Mouse (Mus musculus) left cerebral cortex, adult 18-20 months (tissue): ENCODE results near the gene Zfp428. TPM values are rescaled to one million over a fixed set of nuclear protein-coding genes. Genes with fewer than 3 reads are reported as not detected.
"Not testable (repeated sequence)": the region's sequence is repeated elsewhere in the genome, so short reads cannot be mapped to it uniquely, and the experiment has no call there.

Source experiments
- DNase-seq, 2 experiments: peaks; one replicate each; pipeline ENCODE4 v3.0.0; 2021 to 2022; ENCODE audit warnings: low spot score in 2 of 2, mixed read lengths in 1 of 2
- total RNA-seq, 2 experiments: library from RNA; stranded (reverse); gene quantifications; 2 replicates each; pipeline ENCODE4 v1.2.3; 2021

Zfp428 gene
- total RNA-seq, 2 experiments from 2014 or later: 47.7 to 49.3 TPM

DNA sequence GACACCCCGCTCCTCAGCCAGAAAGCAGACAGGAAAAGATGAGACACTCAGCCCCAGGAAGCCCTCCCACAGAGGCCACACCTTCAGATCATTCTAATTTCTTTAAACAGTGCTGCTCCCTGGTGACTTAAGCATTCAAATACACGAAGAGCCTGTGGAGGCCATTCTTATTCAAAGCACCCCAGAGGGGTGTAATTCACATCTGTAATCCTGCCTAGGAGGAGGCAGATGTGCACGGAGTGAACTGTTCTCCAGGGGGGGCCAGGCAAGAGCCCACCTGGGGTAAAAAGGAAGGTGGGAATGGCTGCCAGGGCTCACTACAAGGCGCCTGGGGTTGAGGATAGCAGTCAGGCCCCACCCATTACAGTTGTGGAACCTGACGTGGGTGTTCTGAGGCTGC is 10.3 kb downstream of the Zfp428 start:
- DNase-seq: no peak

DNA sequence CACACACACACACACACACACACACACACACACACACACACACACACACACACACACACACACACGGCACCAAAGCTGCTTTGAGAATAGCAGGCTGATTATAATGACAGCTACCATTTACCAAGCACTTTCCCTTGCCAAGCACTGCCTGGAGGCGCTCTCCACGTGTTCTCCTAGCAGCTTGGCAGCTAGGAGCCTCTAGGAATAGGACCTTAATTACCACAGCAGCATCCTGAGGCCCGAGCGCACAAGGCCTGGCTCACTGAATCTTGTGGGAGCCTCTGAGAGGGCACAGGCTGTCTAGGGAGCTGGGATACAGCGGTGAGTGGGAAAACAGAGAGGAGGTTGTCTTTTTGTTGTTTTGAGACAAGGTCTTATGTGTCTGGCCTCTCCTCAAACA is 10.8 kb downstream of the Zfp428 start:
- no peak for DNase-seq

DNA sequence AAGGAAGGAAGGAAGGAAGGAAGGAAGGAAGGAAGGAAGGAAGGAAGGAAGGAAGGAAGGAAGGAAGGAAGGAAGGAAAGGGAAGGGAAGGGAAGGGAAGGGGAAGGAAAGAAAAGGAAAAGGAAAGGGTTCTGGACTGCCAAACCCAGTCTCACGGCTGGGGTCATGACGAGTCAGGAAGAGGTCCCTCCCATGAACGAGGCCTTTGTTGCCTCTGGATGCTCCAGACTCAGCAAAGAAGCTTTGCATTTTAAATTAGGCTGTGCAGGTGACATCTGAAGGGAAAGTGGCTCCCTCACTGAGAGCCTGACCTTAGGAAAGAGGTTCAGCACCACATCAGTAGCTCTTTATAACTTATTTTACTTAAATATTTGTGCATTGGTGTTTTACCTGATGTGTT is 12.3 kb downstream of the Zfp428 start:
- no peak for DNase-seq

DNA sequence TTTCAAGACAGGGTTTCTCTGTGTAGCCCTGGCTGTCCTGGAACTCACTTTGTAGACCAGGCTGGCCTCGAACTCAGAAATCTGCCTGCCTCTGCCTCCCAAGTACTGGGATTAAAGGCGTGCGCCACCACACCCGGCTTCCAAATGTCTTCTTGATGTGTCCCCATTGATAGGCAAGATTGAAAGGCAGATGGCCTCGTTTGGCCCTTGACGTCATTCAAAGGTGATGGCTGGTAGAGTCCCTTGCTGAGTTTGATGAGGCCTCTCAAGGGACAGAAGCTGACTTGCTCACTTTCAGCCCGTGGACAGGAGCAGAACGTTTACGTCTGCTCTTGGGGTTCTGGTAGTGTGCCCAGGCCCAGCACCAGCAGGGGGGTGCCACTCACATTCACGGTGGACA is 13.2 kb downstream of the Zfp428 start:
- not testable (repeated sequence) for DNase-seq

DNA sequence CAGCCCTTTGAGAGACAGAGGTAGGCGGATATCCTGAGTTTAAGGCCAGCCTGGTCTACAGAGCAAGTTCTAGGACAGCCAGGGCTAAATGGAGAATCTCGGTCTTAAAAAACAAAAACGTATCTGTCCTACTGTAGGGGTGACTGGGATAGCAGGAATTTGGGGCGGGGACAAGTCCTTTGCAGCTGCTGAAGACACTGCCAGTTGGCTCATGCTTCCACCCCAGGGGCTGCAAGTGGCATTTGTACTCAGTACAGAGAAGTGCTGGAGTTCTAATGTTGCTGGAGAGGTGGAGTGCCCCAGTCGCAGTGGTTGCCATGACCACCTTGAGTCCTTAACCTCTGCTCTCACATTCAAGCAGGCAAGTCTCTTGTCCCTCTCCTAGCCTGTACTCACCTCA is 16.0 kb downstream of the Zfp428 start:
- no peak for DNase-seq

DNA sequence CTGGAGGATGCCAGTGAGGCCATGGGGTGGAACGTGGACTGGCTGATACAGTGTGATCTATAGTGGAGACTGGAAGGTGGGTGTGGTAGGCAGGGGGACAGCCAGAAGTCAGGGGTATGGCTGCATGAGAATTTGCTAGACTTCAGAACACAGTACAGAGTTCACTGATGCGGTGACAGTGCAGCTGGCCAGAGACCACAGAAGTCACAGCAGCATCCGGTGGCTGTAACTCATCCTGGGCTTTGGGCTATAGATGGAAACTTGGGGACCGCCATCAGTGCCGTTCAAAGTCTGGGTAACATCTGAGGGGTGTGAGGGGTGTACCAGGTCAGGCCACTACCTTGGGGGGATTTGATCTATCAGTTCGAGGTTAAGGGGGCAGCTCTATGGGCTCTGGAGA is 16.9 kb downstream of the Zfp428 start:
- DNase-seq: no peak

DNA sequence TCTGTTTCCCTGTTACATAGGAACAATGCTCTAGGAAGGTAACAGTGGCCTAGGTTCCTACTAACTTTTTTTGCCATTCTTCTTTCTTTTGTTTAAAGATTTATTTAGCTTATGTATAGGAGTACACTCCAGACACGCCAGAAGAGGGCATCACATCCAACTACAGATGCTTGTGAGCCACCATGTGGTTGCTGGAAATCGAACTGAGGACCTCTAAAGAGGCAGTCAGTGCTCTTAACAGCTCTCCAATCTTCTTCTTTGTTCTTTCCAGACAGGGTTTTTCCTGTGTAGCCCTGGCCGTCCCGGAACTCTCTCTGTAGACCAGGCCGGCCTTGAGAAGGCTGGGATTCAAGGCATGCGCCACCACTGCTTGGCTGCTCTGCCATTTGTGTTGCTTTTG is 18.2 kb downstream of the Zfp428 start:
- DNase-seq: no peak

DNA sequence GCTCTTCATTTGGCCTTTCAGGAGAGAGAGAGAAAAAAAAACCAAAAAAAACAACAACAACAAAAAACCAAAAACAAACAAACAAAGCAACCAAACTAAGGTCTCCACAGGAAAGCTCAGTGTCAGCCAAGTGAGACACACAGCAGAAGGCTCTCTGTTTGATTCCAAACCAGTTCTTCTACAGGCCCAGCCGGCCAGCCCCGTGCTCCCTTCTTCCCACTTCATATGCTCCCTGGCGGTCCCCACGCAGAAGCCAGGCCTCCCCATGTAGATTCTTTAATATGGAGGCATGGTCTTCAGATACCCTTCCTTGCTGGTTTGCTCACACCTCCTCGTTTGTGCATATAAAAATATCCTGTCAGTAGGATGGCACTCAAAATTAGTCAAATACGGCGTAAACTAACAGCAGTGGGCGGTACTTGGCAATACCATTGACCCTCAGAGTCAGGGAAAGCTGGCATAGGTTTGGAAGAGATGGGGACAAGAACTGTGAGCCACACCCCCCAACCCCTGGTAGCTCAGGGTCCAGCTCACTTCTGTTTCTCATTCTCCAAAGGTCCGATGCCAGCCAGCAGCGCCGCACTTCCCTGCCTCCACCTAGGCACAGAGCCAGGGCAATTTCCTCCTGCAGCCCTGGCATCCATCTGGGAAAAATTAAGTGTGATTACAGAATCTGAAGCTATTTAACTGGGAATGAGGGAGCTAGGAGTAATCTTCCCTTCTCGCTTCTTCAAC is 19.0 kb downstream of the Zfp428 start:
- DNase-seq: no peak

DNA sequence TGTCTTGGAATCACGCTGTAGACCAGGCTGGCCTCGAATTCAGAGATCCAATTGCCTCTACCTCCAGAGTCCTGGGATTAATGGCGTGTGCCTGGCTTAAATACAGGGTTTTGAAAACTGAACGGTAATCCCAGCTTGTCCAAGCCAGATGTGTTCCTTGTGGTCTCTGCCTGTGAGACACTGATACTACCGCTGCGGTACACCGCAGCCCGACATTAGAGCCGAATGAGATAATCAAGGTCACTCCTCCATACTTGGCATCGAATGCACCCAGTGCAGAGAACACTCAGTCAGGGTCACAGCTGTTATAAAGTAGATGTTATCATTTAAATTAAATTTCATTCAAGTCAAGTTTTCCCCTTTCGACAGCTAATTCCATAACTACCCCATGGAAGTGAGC is 22.1 kb downstream of the Zfp428 start:
- no peak for DNase-seq

DNA sequence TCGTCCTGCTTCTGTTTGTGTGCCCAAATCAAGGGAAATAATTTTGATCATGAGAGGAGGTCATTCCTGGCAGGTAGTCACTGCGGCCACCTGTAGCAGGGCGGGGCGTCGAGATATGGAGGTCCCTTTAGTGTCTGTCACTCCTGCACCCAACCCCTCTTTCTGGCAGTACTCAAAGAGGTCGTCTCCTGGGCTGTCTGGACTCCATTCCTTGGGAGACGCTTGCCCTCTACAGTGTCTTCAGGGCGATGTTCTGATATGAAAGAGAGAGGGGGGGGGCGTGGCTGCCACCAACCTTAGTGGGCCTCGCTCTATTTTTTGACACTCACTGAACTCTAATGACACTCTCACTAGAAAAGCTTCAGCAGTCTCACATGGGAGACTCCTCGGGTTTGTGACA is 22.8 kb downstream of the Zfp428 start:
- DNase-seq: no peak

DNA sequence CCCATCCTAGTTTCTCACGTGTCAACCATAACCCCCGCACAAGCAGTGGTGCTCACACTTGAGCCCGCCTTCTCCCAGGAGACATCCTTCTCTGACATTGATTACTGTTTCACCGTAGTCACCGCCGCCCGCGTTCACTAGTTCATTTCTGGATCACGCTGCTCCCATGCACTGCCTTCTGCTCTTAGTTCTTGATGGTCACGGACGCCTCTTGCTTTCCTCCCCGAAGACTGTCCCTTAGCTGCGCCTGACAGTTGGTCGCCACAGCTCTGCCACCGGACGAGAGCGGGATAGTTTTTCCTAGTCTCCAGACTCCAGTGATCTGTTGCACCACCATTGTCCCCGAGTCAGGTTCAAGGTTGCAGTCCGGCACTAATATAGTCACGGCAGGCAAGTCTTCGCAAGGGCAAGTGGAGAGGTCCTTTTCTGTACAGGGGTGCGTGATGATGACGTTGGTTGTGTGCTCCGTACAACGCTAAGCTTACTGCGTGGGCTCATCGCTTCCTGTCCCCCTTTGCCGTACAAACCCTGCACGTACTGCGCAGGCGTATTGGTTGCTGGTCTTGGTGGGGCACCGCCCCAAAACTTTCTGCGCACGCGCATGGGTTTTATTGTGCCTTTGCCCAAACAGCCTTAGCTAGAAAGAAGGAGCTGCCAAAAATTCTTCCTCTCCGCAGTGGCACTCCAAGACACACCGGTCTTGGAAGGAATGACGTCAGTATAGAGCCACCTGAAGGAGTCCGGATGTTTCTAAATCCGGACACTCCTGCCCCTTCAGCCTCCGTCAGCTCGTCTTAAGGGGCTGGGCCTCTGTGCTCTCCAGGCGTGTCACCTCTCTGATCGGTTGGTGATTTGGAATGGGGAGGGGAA is 23.5 kb downstream of the Zfp428 start, which contains the start of gene Irgq:
Irgq (plus strand) TSS at position 628 of the 870 bp plus-strand sequence.
- peak; percentile 99 to 100 for DNase-seq

DNA sequence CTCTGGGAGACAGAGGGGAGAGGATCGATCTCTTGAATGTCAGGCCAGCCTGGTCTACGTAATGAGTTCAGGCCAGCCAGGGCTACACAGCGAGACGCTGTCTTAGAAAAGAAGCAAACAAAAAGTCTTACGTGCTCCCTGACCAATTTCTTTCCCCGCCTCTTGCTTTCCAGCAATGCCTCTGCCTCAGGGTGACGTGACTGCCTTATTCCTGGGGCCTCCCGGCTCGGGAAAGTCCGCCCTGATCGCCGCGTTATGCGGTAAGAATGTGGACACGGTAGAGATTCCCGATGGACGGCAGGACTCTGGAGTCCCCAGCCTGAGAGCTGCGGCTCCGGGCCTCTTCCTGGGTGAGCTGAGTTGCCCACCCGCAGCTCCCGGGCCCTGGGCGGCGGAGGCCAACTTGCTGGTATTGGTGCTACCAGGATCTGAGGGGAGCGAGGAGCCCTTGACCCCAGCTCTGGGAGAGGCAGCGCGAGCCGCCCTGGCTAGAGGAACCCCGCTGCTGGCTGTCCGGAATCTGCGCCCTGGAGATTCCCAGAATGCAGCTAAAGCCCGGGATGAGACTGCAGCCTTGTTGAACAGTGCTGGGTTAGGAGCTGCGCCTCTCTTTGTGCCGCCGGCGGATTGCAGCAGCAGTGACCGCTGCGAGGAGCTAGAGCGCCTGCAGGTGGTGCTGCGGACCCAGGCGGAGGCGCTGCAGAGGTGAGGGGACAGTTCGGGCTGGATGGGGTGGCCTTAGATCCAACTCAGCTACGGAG is 24.6 kb downstream of the Zfp428 start:
- peak; percentile 73 to 77 for DNase-seq

DNA sequence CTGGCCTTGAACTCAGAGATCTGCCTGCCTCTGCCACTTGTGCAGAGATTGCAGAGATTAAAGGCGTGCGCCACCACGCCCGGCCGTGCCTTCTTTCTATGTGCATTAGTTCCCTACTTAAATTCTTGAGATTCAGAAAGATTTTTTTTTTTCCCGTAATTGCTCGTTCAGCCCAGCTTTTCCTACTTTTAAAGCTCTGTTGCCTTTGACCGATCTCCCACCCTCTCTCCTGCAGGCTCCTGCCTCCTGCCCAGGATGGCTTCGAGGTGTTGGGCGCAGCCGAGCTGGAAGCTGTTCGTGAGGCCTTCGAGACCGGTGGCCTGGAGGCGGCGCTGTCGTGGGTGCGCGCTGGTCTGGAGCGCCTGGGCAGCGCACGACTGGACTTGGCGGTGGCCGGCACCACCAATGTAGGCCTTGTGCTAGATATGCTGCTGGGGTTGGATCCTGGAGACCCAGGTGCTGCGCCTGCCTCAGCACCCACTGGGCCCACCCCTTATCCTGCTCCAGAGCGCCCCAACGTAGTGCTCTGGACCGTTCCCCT is 26.3 kb downstream of the Zfp428 start:
- no peak for DNase-seq

DNA sequence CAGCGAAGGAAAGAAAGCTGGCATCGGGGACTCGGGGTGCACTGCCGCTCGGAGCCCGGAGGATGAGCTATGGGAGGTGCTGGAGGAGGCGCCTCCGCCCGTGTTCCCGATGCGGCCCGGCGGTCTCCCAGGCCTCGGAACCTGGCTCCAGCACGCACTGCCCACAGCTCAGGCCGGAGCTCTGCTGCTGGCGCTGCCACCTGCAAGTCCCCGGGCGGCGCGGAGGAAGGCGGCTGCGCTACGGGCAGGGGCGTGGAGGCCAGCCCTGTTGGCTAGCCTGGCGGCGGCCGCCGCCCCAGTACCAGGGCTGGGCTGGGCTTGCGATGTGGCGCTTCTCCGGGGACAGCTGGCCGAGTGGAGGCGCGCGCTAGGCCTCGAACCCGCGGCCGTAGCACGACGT is 27.0 kb downstream of the Zfp428 start:
- no peak for DNase-seq

DNA sequence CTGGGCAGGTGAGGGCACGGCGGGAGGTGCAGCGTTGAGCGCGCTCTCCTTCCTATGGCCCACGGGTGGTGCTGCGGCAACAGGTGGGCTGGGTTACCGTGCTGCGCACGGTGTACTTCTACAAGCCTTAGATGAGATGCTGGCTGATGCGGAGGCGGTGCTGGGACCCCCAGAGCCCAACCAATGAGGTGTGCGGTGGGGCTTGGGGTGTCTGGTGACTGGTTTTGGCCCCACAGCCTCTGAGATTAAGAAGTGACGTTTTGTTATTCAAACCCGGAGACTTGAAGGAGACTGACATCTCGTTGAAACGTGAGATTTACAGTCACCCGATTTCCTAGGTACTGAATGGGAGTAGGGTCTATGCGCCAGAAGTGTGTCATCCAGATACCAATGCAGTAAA is 27.5 kb downstream of the Zfp428 start:
- DNase-seq: no peak

DNA sequence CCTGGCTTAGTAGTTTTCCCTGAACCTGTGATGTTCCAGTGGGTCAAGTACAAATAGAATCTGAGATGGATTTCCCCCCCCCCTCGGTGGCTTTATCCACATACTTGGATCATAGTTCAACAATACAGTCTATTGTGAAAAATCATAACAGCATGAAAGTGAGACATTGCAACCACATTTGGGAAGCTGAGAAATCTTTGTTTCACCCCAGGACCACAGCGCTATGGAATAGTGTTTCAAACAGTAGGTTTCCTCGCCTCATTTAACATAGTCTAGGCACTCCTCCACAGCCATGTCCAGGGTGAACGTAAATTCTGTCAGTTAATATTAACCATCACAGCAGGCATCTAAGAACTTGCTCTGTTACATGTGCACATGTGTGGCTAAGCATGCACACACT is 30.3 kb downstream of the Zfp428 start:
- DNase-seq: no peak

DNA sequence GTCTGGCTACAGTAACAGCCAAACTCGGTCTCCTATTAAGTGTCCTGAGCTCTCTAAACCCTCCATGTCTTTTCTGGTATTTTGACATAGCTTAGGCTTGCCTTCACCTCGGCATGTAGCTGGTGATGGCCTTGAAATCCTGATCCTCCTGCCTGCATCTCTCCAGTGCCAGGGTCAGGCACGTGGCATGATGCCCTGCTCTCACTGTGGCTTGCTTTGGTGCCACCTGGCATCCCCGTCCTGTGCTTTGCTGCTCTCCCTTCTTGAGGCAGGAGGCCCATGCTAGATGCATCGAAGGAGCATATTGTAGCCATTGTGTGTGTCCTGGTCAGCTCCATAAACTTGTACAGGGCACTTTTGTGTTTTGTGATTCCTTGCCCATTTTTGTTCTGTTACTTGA is 30.8 kb downstream of the Zfp428 start:
- no peak for DNase-seq

DNA sequence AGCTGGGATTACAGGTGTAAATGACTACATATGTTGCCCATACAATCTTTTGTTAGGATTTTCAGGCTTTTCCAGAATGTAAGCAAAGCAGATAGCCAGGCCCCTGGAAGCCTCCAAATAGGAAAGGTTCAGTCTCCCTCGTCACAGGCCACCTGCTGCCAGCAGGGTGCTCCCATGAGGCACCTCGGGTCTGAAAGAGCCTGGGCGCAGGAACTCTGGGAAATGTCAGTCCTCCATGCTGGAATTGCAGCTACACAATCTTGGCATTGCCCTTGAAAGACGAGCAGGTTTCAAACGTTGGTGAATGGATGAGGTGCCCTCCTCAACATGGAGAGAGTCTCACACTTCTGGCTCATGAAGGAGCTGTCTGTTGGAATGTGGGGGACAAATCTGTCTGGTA is 31.3 kb downstream of the Zfp428 start:
- DNase-seq: peak in 1 of 2 experiments; percentile 44

DNA sequence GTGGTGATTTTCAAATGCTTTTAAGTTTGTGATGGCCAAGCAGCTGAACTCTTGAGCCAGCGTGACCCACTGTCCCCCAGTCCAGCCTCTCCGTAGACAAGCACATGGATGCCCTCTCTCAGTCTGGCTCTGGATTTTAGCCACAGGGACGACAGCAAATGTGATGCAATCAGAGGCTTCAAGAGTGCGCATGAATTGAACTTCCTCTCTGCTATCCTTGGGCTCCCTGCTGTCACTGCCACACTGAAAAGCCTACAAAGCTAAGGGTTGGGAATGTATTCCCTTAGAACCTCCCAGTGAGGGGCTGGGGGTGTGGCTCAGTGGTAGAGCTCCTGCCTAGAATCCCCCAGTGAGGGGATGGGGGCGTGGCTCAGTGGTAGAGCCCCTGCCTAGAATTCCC is 31.9 kb downstream of the Zfp428 start:
- no peak for DNase-seq

DNA sequence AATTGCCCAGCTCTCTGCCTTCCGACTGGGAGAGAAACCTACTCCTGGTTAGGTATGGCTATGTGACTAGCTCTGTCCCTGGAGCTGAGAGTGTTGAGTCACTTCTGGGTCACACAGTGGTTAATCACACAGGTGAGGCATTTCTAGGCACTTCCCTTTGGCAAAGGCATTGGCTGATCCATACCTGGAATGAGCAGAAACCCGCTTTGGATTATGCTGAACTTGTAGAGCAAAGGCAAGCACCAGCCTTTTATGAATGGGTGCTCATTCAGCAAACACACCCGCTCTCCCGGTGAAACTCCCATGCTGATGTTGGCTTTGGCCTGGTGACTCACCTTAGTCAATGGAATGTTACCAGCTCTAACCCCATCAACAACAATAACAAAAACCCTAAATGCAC is 32.9 kb downstream of the Zfp428 start:
- no peak for DNase-seq

DNA sequence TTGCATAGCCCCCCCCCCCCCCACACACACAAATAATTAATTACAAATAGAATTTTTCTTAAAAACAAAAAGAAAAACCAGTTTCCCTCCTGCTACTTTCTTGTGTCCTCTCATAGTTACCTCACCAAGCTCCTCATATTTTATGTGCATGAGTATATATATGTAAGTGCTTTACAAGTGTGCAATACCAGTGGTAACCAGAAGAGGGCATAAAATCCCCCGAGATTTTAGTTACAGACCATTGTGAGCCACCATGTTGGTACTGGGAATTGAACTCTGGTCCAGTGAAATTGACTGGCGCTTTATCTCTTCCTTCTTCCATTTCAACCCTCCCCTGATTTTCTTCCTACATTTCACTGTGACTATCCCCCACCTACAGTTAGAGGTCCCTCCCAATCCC is 37.7 kb downstream of the Zfp428 start:
- no peak for DNase-seq
